Mouse (Mus musculus): ENCODE data around the gene A630095N17Rik. TPM values are rescaled to one million over a fixed set of nuclear protein-coding genes. Genes with fewer than 3 reads are reported as not detected.
A peak's percentile ranks its signal among the peaks of the same experiment; 100 is the strongest.

The A630095N17Rik gene
- not detected in 2 replicates for polyA plus RNA-seq (2015; fragmentation: Nextera tagmentation; extraction: Ambion mirVana)

DNA sequence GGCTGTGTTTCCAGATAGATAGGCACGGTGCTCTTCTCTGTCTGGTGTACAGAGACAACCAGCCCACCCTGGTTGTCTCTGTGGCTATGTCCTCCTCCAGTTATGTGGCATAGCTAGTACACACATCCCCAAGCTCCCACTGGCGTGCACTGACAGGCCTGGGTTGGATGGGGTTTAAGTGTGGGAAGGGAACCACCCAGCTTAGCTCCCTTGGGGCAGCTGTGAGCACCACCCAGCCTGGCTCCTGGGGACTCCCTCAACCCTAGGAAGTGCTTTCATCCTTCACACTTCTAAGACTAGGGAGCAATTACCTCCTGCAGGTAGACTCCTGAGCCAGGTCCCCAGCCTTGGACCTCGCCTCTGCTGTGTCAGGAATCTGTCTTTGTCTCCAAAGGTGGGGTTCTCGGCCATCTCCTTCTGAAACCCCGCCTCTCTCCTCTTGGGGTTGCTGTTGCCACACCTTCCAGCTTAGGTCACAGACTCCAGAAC is at the start of gene A630095N17Rik:
A630095N17Rik (minus strand) TSS at position 439 of the 489 bp plus-strand sequence.
- H3K4me3 ChIP-seq, result no peak within 1 kb of the TSS
- no peak within 1 kb of the TSS for H3K4me2 ChIP-seq
- H3K4me1 ChIP-seq (replicated peaks), result peaks cover 11% of the 10 kb centered on the region; the same call in 1 of the 2 replicates
- H3K27ac ChIP-seq (replicated peaks), result no peak within 1 kb of the TSS
- H3K9me3 ChIP-seq, result no peaks in the 10 kb centered on the region
- WGBS, result 83% methylated on average over 5 of the region's 5 CpGs
- ATAC-seq (ENCODE audit: low FRiP score, low read depth), result no peak
- 0 out of 2 replicates have a peak, but pooled peaks cover 3% of the 10 kb centered on the region for H3K27me3 ChIP-seq
- H3K36me3 ChIP-seq, result no peaks in the 10 kb centered on the region
- no peak within 1 kb of the TSS for H3K9ac ChIP-seq

DNA sequence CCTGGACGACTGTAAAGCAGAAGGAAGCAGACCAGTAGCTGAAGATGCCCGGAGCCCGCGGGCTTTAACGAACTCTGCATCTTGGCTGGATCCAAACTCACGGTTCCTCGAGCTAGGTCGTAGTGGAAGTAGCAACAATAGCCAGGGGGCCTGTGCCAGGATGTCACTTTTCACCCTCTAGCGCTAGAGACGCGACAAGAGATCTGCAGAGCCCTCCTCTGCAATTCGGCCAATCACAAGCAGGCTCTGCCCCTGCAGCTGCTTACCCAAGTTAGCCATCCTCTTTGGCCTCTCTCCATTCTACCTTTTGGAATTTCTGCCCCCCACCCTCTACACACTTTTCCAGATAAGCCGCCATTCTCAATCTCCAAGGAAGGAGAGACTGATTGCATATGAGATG is 46.3 kb upstream of the A630095N17Rik start, which contains the start of gene Resp18:
Resp18 (minus strand) TSS at position 188 of the 400 bp plus-strand sequence.
- peak within 1 kb of the TSS; percentile 57 for H3K9ac ChIP-seq
- peaks cover 8% of the 10 kb centered on the region for H3K27me3 ChIP-seq
- peak within 1 kb of the TSS; percentile 78 for H3K27ac ChIP-seq (replicated peaks)
- no peaks in the 10 kb centered on the region for H3K9me3 ChIP-seq
- ATAC-seq (ENCODE audit: low FRiP score, low read depth), result peak; percentile 75
- H3K4me3 ChIP-seq, result peak within 1 kb of the TSS; percentile 50
- H3K4me2 ChIP-seq, result peak within 1 kb of the TSS; percentile 58
- no peaks in the 10 kb centered on the region for H3K36me3 ChIP-seq
- 3% methylated on average over 13 of the region's 13 CpGs for WGBS
- no peaks in the 10 kb centered on the region for H3K4me1 ChIP-seq (replicated peaks)

DNA sequence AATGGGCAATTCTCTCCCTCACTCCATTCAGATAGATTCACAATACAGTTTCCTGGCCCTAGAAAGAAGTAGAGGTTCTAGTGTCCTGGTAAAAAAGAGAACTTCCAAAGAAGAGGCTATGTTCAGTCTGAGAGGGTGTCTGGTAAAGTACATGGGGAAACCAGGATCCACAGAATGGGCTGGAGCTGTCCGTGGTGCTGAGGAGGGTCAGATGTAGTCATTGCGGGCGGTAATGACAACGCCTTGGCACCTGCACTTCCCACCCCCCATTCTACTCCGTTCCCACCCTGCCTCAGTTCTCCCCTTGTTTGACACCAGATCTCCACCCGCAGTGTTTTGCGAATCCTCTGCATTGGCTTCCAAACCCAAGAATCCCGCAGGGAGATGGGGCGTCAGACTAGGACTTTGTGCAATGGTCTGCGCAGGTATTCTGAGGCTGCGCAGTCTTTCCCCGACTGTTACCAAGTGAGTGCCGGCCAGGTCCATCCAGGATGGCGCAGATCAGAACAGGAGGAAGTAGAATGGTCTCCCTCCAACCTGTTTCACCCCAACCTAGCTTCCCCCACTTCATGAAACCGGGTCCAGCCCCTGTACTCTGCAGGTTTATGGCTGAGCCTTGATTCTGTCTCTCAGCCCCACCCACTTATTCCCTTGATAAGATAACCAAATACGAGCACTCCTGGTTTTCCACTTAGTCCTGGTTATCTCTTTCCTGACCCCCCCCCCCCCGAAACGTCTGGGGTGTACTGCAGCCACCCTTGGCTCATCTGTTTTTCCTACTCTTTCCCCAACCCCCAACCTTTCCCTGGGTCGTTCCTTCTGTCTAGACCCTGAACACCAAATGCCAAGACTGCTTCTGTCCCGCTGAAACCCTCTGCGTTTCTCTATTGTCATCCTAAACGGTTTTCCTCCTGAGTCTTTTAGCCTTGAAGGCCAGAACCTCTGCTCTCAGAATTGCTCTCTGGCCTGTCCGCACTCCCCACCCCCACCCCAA is 45.6 kb upstream of the A630095N17Rik start:
- Histone ChIP-seq H3K4me3 (peak overlapping the region; percentile 50), H3K36me3 (no peaks in the 10 kb centered on the region), H3K27me3 (peaks cover 8% of the 10 kb centered on the region), H3K9me3 (no peaks in the 10 kb centered on the region), H3K27ac (replicated peaks) (peak overlapping the region; percentile 78), H3K9ac (peak overlapping the region; percentile 57), H3K4me1 (replicated peaks) (no peaks in the 10 kb centered on the region), H3K4me2 (peak overlapping the region; percentile 58)
- WGBS, result 3% methylated on average over 23 of the region's 23 CpGs
- peak; percentile 80; the same call in 1 of the 2 replicates for ATAC-seq (ENCODE audit: low FRiP score, low read depth)

DNA sequence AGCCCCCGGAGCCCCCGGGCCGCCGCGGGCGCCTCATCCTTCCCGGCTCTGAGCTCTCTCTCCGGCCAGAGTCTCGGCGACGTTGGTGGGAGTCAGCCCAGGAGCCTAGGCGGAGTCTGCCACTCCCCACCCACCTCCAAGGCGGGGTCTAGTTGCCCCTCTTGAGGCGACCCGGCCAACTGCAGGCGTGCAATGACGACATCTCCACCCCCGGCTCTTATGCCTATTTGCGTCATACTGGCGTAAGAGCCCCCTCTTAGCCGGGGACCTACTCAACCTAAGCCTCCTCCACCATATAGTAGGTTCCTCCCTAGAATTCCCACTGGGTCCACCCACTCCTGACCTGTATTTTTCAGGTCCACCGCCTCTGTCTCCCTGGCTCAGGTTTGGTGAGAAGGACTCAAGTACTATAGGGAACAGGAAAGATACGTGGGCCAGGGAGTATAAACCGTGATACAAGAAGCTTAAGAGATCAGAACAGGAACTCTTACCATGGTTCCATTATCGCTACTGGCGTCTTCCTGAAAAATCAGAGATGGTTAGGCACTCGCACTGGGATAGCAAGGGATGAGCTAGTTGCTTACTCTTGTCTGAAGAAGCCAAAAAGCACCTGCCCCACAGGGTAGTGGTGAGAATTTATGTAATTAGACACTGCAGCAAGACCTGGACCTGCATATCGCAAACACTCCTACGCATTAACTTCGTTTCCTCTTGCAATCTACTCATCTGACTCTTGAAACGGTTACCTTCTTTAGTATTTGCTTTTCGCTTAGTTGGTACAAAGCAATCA is 32.4 kb upstream of the A630095N17Rik start, which contains the start of gene Ptprn:
Ptprn (minus strand) TSS at position 412 of the 790 bp plus-strand sequence.
- Histone ChIP-seq H3K27ac (replicated peaks) (peak within 1 kb of the TSS; percentile 66), H3K4me2 (peak within 1 kb of the TSS; percentile 72), H3K9ac (peak within 1 kb of the TSS; percentile 57), H3K4me3 (peak within 1 kb of the TSS; percentile 70), H3K4me1 (replicated peaks) (peaks cover 19% of the 10 kb centered on the region), H3K36me3 (0 out of 2 replicates have a peak, but pooled peaks cover 2% of the 10 kb centered on the region), H3K27me3 (peaks cover 32% of the 10 kb centered on the region), H3K9me3 (no peaks in the 10 kb centered on the region)
- peak; percentile 91 for ATAC-seq (ENCODE audit: low FRiP score, low read depth)
- WGBS, result 12% methylated on average over 31 of the region's 32 CpGs

DNA sequence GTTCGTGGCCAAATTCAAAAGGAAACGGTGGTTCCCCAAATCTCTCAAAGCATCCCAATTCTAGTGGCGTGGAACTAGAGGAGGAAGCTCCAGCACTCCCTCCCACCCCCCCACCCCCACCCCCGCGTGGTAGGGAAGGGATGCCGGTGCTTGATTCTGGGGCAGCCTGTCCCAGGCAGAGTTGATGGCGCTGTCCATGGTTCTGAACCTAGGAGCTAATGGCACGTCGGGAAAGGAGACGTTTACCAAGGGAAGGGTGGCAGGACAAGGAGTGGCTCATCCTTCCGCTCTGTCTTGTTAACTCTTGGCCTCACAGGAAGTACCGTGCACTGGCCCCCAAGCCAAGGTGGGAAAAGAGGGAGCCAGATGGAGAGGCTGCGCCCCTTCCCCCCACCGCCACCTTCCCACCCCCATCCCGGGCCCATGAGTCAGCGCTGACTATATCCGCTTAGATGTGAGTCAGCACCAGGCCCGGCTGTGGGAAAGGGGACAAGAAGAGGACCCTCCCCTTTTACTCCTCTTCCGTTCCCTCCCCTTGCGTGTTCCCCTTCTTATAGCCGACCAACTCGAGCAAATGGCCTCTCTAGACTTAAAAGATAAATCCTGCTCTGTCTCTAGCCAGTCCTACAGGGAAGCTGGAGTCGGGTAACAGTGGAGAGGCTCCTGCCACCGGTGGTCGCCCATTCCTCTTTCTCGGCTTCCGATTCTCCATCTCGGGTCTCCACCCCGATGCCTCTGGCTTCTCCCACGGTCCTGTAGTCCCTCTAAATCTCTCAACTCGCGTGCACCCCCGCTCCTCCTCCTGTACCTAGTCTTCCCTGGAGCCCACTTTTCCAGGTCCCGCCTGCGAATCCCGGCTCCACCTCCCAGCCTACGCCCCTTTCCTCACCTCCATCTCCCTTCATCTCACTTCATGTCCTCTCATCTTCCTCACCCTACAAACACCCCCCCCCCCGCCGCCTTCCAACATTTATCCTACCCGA is 31.4 kb upstream of the A630095N17Rik start:
- Histone ChIP-seq H3K36me3 (0 out of 2 replicates have a peak, but pooled peaks cover 2% of the 10 kb centered on the region), H3K9ac (peak overlapping the region; percentile 57), H3K4me3 (peak overlapping the region; percentile 70), H3K27ac (replicated peaks) (peak overlapping the region; percentile 66), H3K27me3 (peaks cover 32% of the 10 kb centered on the region), H3K4me1 (replicated peaks) (peaks cover 19% of the 10 kb centered on the region), H3K4me2 (peak overlapping the region; percentile 72), H3K9me3 (no peaks in the 10 kb centered on the region)
- under 1% methylated on average over 38 of the region's 40 CpGs for WGBS
- peak; percentile 77 for ATAC-seq (ENCODE audit: low FRiP score, low read depth)

DNA sequence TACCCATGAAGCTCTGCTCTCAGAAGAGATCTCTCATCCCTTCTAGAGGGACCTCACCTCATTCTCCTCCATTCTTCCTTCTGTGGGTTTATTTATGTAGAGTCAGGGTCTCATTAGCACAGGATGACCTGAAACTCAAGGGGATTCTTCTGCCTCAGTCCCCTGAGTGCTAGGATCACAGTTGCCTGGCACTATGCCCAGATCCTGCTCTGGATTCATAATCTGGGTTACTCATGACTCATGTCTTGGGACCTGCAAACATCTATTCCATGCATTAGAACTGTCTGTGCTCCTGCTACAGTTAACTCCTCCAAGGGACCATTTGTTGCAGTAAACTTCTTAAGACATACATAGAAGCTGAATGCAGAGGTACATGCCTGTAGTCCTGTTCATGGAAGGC is 29.4 kb upstream of the A630095N17Rik start:
- ATAC-seq (ENCODE audit: low FRiP score, low read depth), result no peak
- 0 out of 2 replicates have a peak, but pooled peaks cover 3% of the 10 kb centered on the region for H3K36me3 ChIP-seq
- no peak overlapping the region for H3K27ac ChIP-seq (replicated peaks)
- no peak overlapping the region for H3K4me3 ChIP-seq
- no peaks in the 10 kb centered on the region for H3K9me3 ChIP-seq
- H3K4me1 ChIP-seq (replicated peaks), result peaks cover 19% of the 10 kb centered on the region
- H3K27me3 ChIP-seq, result peaks cover 32% of the 10 kb centered on the region
- H3K4me2 ChIP-seq, result no peak overlapping the region
- no peak overlapping the region for H3K9ac ChIP-seq

DNA sequence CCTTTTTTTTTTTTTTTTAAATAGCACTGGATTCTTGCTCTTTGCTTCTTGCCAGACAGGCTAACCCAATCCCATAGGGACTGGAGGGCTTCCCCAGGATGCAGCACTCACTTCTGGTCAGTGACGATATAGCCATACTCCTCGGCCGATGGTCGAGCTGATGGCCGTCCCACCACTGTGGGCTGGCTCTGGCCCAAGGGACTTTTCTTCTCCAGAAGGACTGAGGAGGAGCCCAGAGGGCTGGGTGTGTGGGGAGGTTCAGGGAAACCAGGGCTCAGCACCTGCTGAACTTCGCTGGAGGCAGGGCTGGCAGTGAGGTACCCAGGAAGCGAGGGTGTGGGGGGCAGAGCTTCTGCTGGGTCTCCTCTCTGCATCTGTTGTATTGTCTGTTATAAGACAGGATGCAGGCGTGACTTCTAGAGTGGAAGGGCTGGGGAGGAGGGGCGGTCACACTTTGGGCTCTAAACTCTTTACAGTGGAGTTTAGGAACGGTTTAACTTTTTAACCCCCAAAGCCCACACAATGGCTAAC is 23.7 kb upstream of the A630095N17Rik start:
- Histone ChIP-seq H3K27ac (replicated peaks) (no peak overlapping the region), H3K4me3 (no peak overlapping the region), H3K36me3 (0 out of 2 replicates have a peak, but pooled peaks cover 3% of the 10 kb centered on the region), H3K9ac (no peak overlapping the region), H3K4me2 (no peak overlapping the region), H3K4me1 (replicated peaks) (peaks cover 14% of the 10 kb centered on the region), H3K27me3 (no peaks in the 10 kb centered on the region), H3K9me3 (no peaks in the 10 kb centered on the region)
- ATAC-seq (ENCODE audit: low FRiP score, low read depth), result no peak
- 65% methylated on average over 10 of the region's 10 CpGs for WGBS

DNA sequence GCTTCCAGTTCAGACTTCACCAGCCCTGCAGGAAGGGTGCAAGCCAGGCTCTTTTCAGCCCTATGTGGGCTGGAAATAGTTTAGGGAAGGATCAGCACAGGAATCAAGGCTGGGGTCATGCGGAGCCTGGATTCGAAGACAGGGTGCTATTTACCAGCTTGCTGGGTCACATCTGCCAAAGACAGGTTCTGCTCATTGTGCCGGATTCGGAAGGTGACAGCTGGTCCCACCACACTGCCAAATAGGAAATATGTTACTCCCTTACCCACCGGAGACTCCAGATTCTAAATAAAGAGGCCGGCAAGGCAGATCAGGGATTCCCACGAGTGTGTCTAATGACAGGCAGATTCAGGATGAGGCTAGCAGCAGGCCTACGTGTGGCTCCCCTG is 22.7 kb upstream of the A630095N17Rik start:
- Histone ChIP-seq H3K9me3 (no peaks in the 10 kb centered on the region), H3K27me3 (no peaks in the 10 kb centered on the region), H3K4me1 (replicated peaks) (peaks cover 14% of the 10 kb centered on the region), H3K9ac (no peak overlapping the region), H3K27ac (replicated peaks) (no peak overlapping the region; the same call in 1 of the 2 replicates), H3K4me3 (no peak overlapping the region), H3K36me3 (0 out of 2 replicates have a peak, but pooled peaks cover 3% of the 10 kb centered on the region), H3K4me2 (no peak overlapping the region)
- no peak for ATAC-seq (ENCODE audit: low FRiP score, low read depth)
- WGBS, result 51% methylated on average over 8 of the region's 8 CpGs

DNA sequence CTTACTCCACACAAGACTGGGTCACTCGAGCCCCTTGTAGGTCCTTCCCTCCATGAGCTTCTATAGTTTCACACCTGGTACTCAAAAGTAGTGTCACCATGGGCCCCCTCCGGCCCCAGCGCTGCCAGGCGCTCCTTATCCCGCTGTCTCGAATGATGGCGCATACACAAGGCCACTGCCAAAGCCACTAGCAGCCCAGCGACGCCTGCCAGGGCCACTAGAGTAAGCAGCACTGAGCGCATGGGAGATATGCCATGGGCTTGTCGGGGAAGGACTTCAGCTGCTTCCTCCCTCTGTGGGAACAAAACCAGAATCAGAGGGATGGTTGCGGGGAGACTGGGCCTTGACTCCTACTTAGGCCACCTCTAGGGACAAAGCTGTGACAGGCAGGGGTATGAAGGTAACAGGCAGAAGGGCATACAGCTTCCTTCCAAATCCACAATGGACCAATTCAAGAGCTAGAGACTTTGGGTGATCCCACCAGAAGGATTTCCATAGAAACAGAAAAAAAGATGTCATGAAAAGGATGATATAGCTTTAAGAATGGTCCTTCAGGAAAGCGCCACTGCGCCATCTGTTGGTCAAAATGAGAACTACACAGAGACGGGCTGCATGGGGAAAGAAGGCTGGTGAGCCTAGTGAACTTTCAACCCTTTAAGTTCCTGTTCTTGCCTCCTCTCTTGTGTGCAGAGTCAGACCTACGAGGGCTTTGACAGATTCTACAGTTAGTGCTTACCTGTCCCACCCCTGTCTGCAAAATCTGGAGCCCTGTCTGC is 22.1 kb upstream of the A630095N17Rik start:
- Histone ChIP-seq H3K4me3 (no peak overlapping the region), H3K4me1 (replicated peaks) (peaks cover 14% of the 10 kb centered on the region), H3K4me2 (no peak overlapping the region), H3K27ac (replicated peaks) (no peak overlapping the region; the same call in 1 of the 2 replicates), H3K9ac (no peak overlapping the region), H3K9me3 (no peaks in the 10 kb centered on the region), H3K27me3 (no peaks in the 10 kb centered on the region), H3K36me3 (0 out of 2 replicates have a peak, but pooled peaks cover 3% of the 10 kb centered on the region)
- WGBS, result 66% methylated on average over 16 of the region's 16 CpGs
- no peak for ATAC-seq (ENCODE audit: low FRiP score, low read depth)

DNA sequence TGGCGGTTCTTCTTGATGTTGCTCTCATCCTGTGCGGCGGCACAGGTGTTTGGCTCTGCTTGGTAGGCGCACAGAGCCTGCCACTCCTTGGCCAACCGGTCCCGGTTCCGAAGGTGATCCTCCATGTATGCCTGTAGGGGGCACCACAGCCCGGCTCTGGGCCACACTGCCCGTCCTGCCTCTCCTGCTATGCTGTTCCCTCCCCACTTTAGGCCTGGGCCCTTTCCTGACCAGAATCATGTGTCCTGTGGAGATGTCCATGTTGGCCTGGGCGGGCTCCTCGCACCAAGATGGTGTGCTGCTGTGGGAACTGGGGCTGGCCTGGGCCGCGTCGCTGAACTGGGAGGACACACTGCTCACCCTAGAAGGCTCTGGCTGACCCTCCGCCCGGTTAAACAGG is 21.1 kb upstream of the A630095N17Rik start:
- WGBS, result 79% methylated on average over 16 of the region's 16 CpGs
- H3K4me3 ChIP-seq, result no peak overlapping the region
- no peak for ATAC-seq (ENCODE audit: low FRiP score, low read depth)
- no peaks in the 10 kb centered on the region for H3K27me3 ChIP-seq
- no peak overlapping the region for H3K4me2 ChIP-seq
- peaks cover 14% of the 10 kb centered on the region for H3K4me1 ChIP-seq (replicated peaks)
- no peak overlapping the region for H3K27ac ChIP-seq (replicated peaks)
- H3K9me3 ChIP-seq, result no peaks in the 10 kb centered on the region
- H3K9ac ChIP-seq, result no peak overlapping the region
- 0 out of 2 replicates have a peak, but pooled peaks cover 3% of the 10 kb centered on the region for H3K36me3 ChIP-seq
